Mouse (Mus musculus): ENCODE results near the gene Ppp4r1. TPM values are rescaled to one million over a fixed set of nuclear protein-coding genes. Genes with fewer than 3 reads are reported as not detected.

Gene Ppp4r1
- total and polyA plus RNA-seq, 2 experiments from 2014 or later: 22.0 to 52.4 TPM

DNA sequence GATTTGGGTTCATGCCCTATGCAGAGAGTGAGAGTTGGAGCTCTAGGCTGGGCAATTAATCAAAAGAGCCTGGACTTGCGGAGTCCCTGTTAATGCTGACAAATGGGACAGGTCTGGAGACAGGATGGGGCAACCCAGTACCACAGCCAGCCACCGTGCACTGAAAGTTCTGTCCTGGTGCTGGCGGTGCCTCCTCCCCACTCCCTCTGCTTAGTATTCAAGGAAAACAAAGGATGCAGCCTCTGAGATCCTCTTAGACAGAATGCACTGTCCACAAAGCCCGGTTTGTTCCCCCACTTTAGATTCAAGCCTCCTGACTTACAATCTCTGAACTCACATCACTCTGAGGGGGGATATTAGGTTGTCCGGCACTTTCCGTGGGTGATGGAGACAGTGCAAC lies 36.1 kb upstream of the Ppp4r1 start:
- Histone ChIP-seq H3K36me3 (replicated peaks; ENCODE audit: control insufficient read depth, insufficient read depth, low read length) (no peaks in the 10 kb centered on the region), H3K4me3 (ENCODE audit: low read depth, low read length) (no peak overlapping the region), H3K27me3 (ENCODE audit: control insufficient read depth, insufficient read depth, low read length) (no peaks in the 10 kb centered on the region), H3K9ac (replicated peaks; ENCODE audit: low read depth, low read length) (no peak overlapping the region), H3K4me2 (ENCODE audit: low read depth, low read length) (no peak overlapping the region), H3K4me1 (ENCODE audit: control insufficient read depth, insufficient read depth) (no peaks in the 10 kb centered on the region), H3K27ac (ENCODE audit: low read depth) (no peak overlapping the region), H3K9me3 (replicated peaks; ENCODE audit: control insufficient read depth, low read length) (no peaks in the 10 kb centered on the region)
- WGBS: 79% methylated on average over 6 of the region's 6 CpGs
- ATAC-seq (ENCODE audit: insufficient read depth, low read depth): no peak
- no peak for TF ChIP-seq EP300 (IDR thresholded peaks at IDR 0.05; ENCODE audit: low read depth)
- no peak for TF ChIP-seq CTCF (IDR thresholded peaks at IDR 0.05; ENCODE audit: low read depth)
- DNase-seq (ENCODE audit: low spot score): no peak

GRCm38 (mm10) chr17:65748997-65749396 lies 33.4 kb upstream of the Ppp4r1 start:
- DNase-seq (ENCODE audit: low spot score) (no peak), ATAC-seq (ENCODE audit: insufficient read depth, low read depth) (no peak)
- Histone ChIP-seq H3K4me2 (ENCODE audit: low read depth, low read length) (no peak overlapping the region), H3K36me3 (replicated peaks; ENCODE audit: control insufficient read depth, insufficient read depth, low read length) (peaks cover 6% of the 10 kb centered on the region; the same call in 1 of the 2 replicates), H3K9me3 (replicated peaks; ENCODE audit: control insufficient read depth, low read length) (no peaks in the 10 kb centered on the region), H3K27me3 (ENCODE audit: control insufficient read depth, insufficient read depth, low read length) (no peaks in the 10 kb centered on the region), H3K4me3 (ENCODE audit: low read depth, low read length) (no peak overlapping the region), H3K4me1 (ENCODE audit: control insufficient read depth, insufficient read depth) (no peaks in the 10 kb centered on the region), H3K27ac (ENCODE audit: low read depth) (no peak overlapping the region), H3K9ac (replicated peaks; ENCODE audit: low read depth, low read length) (no peak overlapping the region)
- TF ChIP-seq EP300 (IDR thresholded peaks at IDR 0.05; ENCODE audit: low read depth) (no peak), CTCF (IDR thresholded peaks at IDR 0.05; ENCODE audit: low read depth) (no peak)
- 68% methylated on average over 6 of the region's 6 CpGs for WGBS

GRCm38 (mm10) chr17:65749803-65750202 lies 32.6 kb upstream of the Ppp4r1 start:
- Histone ChIP-seq H3K9me3 (replicated peaks; ENCODE audit: control insufficient read depth, low read length) (no peaks in the 10 kb centered on the region), H3K4me1 (ENCODE audit: control insufficient read depth, insufficient read depth) (no peaks in the 10 kb centered on the region), H3K27me3 (ENCODE audit: control insufficient read depth, insufficient read depth, low read length) (no peaks in the 10 kb centered on the region), H3K36me3 (replicated peaks; ENCODE audit: control insufficient read depth, insufficient read depth, low read length) (peaks cover 8% of the 10 kb centered on the region; the same call in 1 of the 2 replicates), H3K9ac (replicated peaks; ENCODE audit: low read depth, low read length) (no peak overlapping the region), H3K27ac (ENCODE audit: low read depth) (no peak overlapping the region), H3K4me2 (ENCODE audit: low read depth, low read length) (no peak overlapping the region), H3K4me3 (ENCODE audit: low read depth, low read length) (no peak overlapping the region)
- WGBS: 92% methylated on average over 7 of the region's 7 CpGs
- ATAC-seq (ENCODE audit: insufficient read depth, low read depth) (no peak), DNase-seq (ENCODE audit: low spot score) (no peak)
- TF ChIP-seq CTCF (IDR thresholded peaks at IDR 0.05; ENCODE audit: low read depth) (no peak), EP300 (IDR thresholded peaks at IDR 0.05; ENCODE audit: low read depth) (no peak)

DNA sequence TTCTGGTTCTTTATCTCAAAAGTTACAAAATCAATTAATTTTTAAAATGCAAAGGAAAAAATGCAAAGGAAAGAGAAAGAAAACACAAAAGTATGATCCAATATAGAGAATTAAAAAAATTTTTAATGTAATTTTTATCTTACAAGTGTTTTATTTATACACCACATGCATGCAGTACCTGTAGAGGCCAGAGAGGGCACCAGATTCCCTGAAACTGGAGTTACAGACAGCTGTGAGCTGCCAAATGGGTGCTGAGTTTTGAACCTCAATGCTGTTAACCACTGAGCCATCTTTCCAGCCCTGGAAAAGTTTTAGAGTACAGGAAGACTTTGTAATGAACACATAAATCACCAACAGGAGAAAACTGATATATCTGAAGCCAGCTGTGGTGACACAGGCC lies 32.1 kb upstream of the Ppp4r1 start:
- Histone ChIP-seq H3K9ac (replicated peaks; ENCODE audit: low read depth, low read length) (no peak overlapping the region), H3K36me3 (replicated peaks; ENCODE audit: control insufficient read depth, insufficient read depth, low read length) (peaks cover 8% of the 10 kb centered on the region; the same call in 1 of the 2 replicates), H3K9me3 (replicated peaks; ENCODE audit: control insufficient read depth, low read length) (no peaks in the 10 kb centered on the region), H3K4me3 (ENCODE audit: low read depth, low read length) (no peak overlapping the region), H3K27ac (ENCODE audit: low read depth) (no peak overlapping the region), H3K4me2 (ENCODE audit: low read depth, low read length) (no peak overlapping the region), H3K4me1 (ENCODE audit: control insufficient read depth, insufficient read depth) (no peaks in the 10 kb centered on the region), H3K27me3 (ENCODE audit: control insufficient read depth, insufficient read depth, low read length) (no peaks in the 10 kb centered on the region)
- TF ChIP-seq EP300 (IDR thresholded peaks at IDR 0.05; ENCODE audit: low read depth): no peak
- peak; percentile 34 for TF ChIP-seq CTCF (IDR thresholded peaks at IDR 0.05; ENCODE audit: low read depth)
- ATAC-seq (ENCODE audit: insufficient read depth, low read depth) (no peak), DNase-seq (ENCODE audit: low spot score) (no peak)

GRCm38 (mm10) chr17:65753130-65753529 lies 29.2 kb upstream of the Ppp4r1 start:
- DNase-seq (ENCODE audit: low spot score) (no peak), ATAC-seq (ENCODE audit: insufficient read depth, low read depth) (no peak)
- H3K9me3 ChIP-seq (replicated peaks; ENCODE audit: control insufficient read depth, low read length): no peaks in the 10 kb centered on the region
- no peak overlapping the region for H3K9ac ChIP-seq (replicated peaks; ENCODE audit: low read depth, low read length)
- no peak overlapping the region for H3K4me2 ChIP-seq (ENCODE audit: low read depth, low read length)
- TF ChIP-seq EP300 (IDR thresholded peaks at IDR 0.05; ENCODE audit: low read depth) (no peak), CTCF (IDR thresholded peaks at IDR 0.05; ENCODE audit: low read depth) (no peak)
- no peaks in the 10 kb centered on the region for H3K27me3 ChIP-seq (ENCODE audit: control insufficient read depth, insufficient read depth, low read length)
- 87% methylated on average over 6 of the region's 6 CpGs for WGBS
- peaks cover 8% of the 10 kb centered on the region; the same call in 1 of the 2 replicates for H3K36me3 ChIP-seq (replicated peaks; ENCODE audit: control insufficient read depth, insufficient read depth, low read length)
- no peak overlapping the region for H3K27ac ChIP-seq (ENCODE audit: low read depth)
- H3K4me1 ChIP-seq (ENCODE audit: control insufficient read depth, insufficient read depth): no peaks in the 10 kb centered on the region
- no peak overlapping the region for H3K4me3 ChIP-seq (ENCODE audit: low read depth, low read length)

DNA sequence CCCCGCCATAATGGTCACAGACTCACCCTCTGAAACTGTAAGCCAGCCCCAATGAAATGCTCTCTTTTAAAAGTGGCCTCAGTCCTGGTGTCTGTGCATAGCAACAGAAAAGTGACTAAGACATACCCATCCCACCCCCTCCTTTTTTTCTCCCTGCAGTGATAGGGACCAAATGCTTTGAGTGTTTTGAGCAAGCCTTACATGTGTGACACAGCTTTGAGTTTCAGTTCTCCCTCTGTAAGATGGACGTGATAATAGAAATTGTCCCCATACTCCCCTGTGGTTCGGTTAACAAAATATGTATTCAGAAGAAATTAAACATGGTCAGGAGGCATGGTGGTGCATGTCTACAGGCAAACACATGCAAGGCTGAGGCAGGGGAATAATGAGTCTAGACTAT lies 26.5 kb upstream of the Ppp4r1 start:
- no peaks in the 10 kb centered on the region for H3K4me1 ChIP-seq (ENCODE audit: control insufficient read depth, insufficient read depth)
- 88% methylated on average over 3 of the region's 3 CpGs for WGBS
- H3K9me3 ChIP-seq (replicated peaks; ENCODE audit: control insufficient read depth, low read length): no peaks in the 10 kb centered on the region
- peaks cover 8% of the 10 kb centered on the region; the same call in 1 of the 2 replicates for H3K36me3 ChIP-seq (replicated peaks; ENCODE audit: control insufficient read depth, insufficient read depth, low read length)
- no peak overlapping the region for H3K27ac ChIP-seq (ENCODE audit: low read depth)
- TF ChIP-seq EP300 (IDR thresholded peaks at IDR 0.05; ENCODE audit: low read depth) (no peak), CTCF (IDR thresholded peaks at IDR 0.05; ENCODE audit: low read depth) (no peak)
- no peak overlapping the region for H3K4me2 ChIP-seq (ENCODE audit: low read depth, low read length)
- no peaks in the 10 kb centered on the region for H3K27me3 ChIP-seq (ENCODE audit: control insufficient read depth, insufficient read depth, low read length)
- ATAC-seq (ENCODE audit: insufficient read depth, low read depth): no peak
- no peak overlapping the region for H3K9ac ChIP-seq (replicated peaks; ENCODE audit: low read depth, low read length)
- no peak for DNase-seq (ENCODE audit: low spot score)
- no peak overlapping the region for H3K4me3 ChIP-seq (ENCODE audit: low read depth, low read length)

Data from heart, postnatal 0 days (tissue).